Mouse (Mus musculus): Measurements from ENCODE around the gene Gatd1.
A peak's percentile ranks its signal among the peaks of the same experiment; 100 is the strongest.

GRCm38 (mm10) chr7:141447110-141447991, 33.4 kb upstream of the Gatd1 start, which contains the start of gene Rplp2:
- no peak for TF ChIP-seq CTCF (IDR thresholded peaks at IDR 0.05; ENCODE audit: low read depth, low read length)
- peak; percentile 52; the same call in 1 of the 2 replicates for TF ChIP-seq POLR2A (IDR thresholded peaks at IDR 0.05; ENCODE audit: borderline replicate concordance, low read depth, low read length)
